Mouse (Mus musculus): ENCODE results near the gene Itgav.

GRCm38 (mm10) chr2:83690372-83690771 lies 33.8 kb upstream of the Itgav start:
- TF ChIP-seq POLR2A (IDR thresholded peaks at IDR 0.05; ENCODE audit: insufficient read depth, low read depth, low read length) (no peak), CTCF (IDR thresholded peaks at IDR 0.05) (no peak)

All from heart, adult 2 months (tissue).